Mouse (Mus musculus) lung, adult 2 months (tissue): ENCODE measurements around the gene Rnaseh2c.

Experiments
- CTCF ChIP-seq: fragments of 200-500 bp; IDR thresholded peaks from 2 replicates; pipeline ENCODE4 v1.5.1; 2011; ENCODE audit warnings: mild to moderate bottlenecking, low read length, control low read depth; ENCODE audit not compliant: insufficient read depth
- POLR2A ChIP-seq: fragments of 200-500 bp; IDR thresholded peaks from 2 replicates; pipeline ENCODE4 v1.6.1; 2011; ENCODE audit warnings: low read depth, mild to moderate bottlenecking, control low read depth, low read length, borderline replicate concordance; ENCODE audit errors: extremely low read depth

- no peak for TF ChIP-seq POLR2A
- no peak for TF ChIP-seq CTCF
These were observed 43.6 kb downstream of the Rnaseh2c start for GRCm38 (mm10) chr19:5645280-5645679.
